Mouse (Mus musculus) layer of hippocampus, adult 8-10 months (tissue): ENCODE results near the gene Ppp3ca. TPM values are rescaled to one million over a fixed set of nuclear protein-coding genes. Genes with fewer than 3 reads are reported as not detected.

ENCODE experiments used
- DNase-seq, 2 experiments: peaks; one replicate each; pipeline ENCODE4 v3.0.0; 2022; ENCODE audit warnings: low spot score in 2 of 2
- total RNA-seq, 4 experiments: library from RNA; stranded (reverse); gene quantifications; 2 replicates each; pipeline ENCODE4 v1.2.4; 2022

Ppp3ca gene
- total RNA-seq, 4 experiments from 2014 or later: 1,034 to 1,177 (median 1,140) TPM

DNA sequence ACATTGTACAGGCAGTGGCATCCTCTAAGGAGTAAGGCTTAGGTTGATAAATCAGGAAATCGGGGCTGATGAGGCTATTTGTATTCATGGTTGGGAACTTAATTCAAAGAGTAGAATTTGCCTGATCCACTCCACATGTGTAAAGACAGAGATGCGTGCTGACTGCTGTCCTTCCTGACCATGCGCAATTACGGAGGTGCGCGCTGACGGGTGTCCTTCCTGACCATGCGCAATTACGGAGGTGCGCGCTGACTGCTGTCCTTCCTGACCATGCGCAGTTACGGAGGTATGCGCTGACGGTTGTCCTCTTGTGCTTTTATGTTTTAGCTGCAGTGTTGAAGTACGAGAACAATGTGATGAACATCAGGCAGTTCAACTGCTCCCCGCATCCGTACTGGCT is 232.9 kb downstream of the Ppp3ca start:
- no peak for DNase-seq

DNA sequence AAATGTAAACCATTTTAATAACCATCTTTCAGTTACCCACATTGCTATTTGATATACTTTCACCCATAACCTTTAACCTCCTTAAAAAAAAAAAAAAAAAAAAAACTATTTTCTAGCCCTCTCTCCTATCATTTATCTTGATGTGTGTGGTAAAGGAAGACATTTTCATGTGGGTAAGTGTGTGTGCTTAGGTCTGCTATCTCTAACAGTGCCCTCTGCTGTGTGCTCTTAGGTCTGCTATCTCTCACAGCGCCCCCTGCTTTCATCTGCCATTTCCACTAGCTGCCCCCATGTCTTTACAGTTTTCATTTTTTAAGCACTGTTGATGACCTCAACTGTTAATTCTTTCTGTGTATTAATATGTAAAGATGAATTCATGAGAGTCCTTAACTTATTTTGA is 235.7 kb downstream of the Ppp3ca start:
- DNase-seq: no peak

DNA sequence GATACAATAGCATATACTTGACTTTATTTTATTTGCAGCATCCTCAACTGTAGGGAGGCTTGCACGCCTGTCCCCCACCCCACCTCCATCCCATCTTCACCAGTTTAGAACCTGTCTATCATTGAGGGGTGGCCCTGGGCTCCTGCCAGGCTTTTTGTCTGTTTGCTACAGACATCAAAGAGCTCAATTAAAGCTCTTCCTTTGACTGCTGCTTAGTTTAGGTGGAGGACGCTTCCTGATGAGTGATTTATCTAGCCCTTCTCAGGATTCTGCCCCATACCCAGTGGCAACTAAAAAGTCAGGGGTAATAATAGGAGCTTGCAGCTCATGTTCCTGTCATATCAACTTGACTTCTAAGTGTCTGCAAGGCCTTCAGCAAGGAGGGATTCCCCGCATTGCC is 239.6 kb downstream of the Ppp3ca start:
- no peak for DNase-seq

DNA sequence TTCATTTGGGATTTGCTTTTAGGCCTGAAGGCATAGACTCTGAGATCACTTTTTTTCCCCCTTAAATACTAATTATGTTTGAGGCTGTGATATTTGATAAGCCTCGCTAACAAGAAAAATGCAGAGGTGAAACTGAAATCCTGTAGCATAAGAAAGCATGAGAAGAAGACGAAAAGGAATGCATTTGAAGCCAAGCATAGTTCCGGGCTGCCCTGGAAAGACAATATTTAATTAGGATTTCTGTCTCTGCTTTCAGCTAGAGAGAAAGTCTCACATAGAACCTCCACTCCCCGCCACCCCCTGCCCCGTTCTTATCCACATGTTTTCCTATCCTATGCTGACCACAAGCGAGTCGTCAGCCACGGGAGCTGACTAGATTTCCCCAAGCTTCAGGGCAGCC is 241.4 kb downstream of the Ppp3ca start:
- no peak for DNase-seq

DNA sequence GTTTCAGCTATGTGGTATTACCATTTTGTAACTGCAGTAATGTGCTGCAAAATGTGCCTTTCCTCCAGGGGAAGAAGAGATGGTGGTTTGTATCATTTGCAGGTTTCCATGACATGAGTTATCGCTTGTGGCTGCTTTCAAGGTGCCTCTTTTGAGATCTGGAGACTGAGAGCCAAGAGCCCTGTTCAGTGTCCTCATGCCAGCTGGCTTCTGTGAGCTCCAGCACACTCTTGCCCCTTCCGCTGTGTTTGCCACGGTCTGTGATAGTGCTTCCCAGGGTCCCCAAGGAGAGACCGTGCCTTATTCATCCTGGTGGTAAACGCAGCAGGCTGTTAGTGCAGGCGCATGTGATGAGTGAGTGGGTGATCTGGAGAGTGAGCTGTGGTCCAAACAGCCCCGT is 247.2 kb downstream of the Ppp3ca start:
- DNase-seq: no peak

DNA sequence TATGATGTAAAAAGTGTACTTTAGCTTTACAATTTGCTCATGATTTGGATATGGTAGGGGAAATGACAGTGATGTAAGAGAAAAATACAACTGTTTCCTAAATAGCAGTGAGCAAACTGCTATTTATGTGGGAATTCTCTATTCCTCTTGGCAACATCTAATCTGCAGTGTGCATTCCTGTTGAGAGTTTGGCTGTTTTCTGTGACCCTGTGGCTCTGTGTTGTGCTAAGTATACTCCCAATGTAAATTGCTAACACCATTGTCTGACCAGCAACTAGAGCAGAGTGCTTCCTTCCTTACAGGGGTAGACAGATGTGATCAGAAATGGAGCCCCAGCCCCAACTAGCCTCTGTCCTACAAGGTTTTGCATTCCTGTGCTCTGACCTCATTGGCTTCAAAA is 263.1 kb downstream of the Ppp3ca start:
- no peak for DNase-seq

DNA sequence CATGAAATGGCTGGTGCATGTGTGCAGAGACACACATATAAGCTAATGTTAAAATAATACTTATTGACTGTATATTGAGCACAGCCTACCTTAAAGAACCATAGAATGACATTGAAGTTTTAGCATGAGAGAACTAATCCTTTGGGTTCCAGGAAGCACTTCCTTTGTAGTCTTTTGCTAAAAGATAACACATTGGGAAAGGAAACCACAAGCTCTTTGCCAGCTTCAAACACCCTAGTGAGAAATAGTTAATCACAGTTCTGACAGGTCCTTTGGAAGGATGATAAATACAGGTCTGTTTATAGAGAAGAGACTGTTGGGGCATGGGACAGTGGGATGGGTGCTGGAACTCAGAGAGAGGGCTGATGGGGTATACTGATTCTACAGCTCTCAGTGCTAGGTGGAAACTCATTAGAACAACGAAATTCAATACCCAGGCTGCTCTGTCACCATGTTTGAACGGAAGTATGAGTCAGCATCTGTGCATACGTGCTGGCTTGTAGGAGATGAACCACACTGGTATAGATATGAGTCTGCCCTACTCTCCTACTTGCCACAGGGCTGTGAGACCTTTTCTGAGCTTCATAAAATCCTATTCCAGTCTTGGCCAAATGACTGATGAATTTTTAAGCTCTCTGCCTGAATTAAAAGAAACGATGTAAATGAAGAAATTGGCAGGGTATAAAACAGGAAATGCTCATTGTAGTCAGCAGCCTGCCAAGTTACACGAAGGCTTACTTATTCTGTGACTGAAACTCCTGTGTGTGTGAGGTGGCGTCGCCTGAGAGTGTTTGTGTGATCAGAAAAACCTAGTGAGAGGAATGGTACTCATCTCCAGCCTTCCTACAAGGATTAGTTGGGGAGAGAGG is 271.0 kb downstream of the Ppp3ca start:
- no peak for DNase-seq

DNA sequence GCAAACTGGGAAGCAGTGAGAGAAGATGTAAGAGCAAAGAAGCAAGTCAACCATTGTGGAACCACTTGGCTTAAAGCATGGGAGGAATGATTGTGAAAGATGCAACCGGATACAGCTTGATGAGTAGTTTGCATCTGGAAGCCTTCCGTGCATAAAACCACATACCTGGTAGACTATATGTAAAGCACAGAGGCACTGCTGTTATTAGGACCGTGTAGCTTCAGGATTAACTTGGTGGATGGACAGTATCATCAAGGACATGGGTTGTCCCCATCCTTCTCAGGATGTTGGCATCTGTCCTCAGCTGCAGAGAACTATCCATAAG is 271.6 kb downstream of the Ppp3ca start:
- DNase-seq: no peak

DNA sequence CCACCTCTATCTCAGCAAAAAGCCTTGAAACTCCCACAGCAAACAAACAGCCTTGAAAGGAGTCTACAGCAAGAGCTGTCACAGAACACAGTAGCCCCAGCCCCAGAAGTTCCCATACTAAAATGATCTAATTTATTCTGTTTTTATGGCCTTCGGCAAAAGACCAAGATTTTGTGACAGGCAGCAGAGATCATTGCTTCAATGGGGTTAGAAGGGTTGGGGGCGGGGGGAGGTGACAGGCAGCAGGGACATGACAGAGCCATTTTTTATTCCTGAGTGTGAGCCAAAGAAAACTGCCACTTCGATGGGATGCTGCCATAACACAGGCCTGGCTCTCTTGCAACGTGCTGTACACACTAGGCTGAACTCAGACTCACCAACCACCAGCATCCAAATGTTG is 275.6 kb downstream of the Ppp3ca start:
- DNase-seq: no peak

DNA sequence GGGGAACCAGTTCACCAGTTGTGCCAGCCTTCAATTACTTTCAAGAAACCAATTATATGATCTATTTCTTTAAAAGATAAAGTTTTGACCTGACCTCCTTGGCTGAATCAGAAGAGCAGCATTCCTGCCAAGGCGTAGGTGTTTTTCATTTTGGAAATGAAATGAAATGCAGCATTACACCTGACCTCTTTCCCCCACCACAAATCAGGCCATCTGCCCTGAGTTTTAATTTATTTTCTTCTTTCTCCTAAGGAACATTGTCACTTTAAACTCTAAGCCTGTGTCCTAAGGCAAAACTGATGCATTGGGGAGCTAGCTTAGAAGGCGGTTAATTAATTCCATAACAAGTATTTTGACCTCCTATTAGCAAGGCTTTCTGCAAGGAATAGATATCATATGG is 276.7 kb downstream of the Ppp3ca start:
- DNase-seq: no peak

DNA sequence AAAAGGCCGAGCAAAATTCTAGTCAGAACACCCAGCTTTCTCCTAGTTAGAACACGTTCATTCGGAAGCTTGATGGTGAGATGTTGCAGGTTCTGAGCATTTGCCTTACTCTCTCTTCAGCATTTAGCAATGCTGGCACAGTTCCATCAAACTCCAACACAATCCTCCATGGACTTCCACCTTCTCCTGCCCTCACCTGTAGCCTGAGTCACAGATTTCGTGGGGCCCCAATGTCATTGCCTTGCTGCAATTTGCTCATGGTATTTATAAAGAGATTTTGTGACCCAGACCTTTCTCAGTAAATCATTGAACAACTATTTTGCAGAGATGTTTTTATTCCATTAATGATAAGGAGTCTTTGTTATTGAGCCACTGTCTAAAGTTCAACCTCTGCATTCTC is 278.2 kb downstream of the Ppp3ca start:
- DNase-seq: no peak

DNA sequence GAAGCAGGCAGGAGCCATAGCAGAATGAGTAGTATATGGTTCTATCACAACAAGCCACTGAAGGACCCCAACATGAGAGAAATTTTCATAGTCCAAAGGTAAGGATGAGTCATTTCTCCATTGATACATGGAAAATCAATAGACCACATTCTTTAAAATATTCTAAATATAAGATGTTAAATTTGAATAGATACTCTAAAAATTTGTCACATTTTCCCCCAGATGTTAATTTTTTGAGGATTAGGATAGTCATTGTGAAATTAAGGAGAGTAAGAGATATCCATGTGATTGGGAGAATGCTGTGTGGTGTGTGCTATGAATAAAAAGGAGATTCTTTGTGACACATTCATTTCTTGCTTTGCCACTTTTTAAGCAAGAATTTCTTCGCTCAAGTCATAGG is 281.9 kb downstream of the Ppp3ca start:
- no peak for DNase-seq

DNA sequence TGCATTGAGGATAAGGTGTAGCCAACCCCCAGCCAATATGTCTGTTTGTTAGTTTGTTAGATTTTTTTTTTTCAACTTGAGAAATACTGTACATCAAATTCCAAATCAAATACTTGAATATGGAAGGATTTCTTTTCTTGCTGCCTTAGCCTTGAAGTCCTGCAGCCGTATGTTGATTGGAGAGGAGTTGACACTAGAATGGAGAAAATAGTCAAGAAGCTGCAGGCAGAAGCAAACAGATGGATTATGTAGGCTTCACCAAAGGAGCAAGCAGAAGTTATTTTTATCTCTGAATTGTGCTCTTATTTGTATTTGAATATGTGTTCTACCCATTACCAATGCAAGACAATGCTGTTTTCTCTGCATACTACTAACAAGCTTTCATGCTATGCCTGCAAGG is 282.9 kb downstream of the Ppp3ca start:
- no peak for DNase-seq

DNA sequence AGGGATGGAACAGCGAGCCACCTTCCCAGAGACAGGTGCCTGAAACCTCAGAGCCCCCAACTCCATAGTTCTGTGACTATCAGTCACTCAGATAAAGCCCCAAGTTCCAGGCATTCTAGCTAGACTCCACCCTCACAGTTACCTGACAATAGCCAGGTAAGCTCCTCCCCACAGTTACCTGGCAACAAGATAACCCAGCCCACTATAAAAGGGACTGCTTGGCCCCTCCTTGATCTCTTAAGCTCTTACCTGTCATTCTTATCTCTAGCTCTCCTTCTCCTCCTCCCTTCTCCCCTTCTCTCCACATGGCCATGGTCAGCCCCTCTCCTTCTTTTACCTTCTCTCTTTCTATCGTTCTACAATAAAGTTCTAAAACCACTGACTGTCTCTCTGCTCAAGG is 285.1 kb downstream of the Ppp3ca start:
- no peak for DNase-seq

DNA sequence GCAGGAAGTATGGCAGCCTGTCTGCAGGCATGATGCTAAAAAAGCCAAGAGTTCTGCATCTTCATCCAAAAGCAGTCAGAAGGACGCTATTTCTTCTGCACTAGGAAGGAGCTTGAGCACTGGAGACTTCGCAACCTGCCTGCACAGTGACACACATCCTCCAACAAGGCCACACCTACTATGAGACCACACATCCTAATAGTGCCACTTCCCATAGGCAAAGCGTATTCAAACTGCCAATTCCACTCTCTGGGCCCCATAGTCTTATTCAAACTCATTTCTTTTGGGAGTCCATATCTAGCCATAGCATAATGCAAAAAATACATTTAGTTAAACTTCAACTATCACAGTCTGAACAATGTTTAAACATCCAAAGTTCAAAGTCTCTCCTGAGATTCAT is 290.4 kb downstream of the Ppp3ca start:
- no peak for DNase-seq

DNA sequence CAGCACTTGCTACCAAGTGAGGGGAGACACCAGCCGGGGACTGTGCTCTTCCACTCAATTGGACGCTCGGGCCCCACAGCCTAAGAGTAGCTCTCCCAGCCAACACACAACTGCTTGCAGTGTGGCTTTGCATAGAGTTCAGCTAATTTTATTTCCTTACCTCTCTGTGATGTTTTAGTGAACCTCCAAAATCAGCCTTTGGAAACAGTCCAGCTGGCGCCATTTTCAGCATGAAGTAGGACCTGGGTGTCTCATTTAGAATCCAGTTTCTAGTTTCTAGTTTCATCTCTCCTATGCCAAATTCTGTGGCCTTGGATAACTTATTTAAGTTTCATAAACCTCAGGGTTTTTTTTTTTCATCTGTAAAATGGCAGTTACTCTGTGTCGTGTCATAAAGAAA is 296.9 kb downstream of the Ppp3ca start:
- DNase-seq: no peak

DNA sequence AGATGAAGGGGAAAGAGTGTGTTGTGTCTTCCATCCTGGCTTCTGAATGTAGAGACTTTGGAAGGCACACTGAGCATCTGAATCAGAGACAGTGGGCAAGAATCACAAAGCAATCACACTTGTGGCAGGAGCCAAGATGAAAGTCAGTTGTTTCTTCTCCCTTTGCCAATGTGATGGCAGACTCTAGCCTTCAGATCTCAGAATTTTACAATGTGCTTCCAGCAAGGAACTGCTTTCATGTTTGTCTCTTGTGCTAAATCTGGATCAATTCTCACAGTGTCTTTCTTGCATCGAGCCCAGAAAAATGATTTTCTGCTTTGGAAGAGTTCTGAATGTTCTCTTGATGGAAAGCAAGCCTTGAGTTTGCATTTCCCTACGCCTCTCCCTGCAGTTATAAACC is 297.6 kb downstream of the Ppp3ca start:
- no peak for DNase-seq

DNA sequence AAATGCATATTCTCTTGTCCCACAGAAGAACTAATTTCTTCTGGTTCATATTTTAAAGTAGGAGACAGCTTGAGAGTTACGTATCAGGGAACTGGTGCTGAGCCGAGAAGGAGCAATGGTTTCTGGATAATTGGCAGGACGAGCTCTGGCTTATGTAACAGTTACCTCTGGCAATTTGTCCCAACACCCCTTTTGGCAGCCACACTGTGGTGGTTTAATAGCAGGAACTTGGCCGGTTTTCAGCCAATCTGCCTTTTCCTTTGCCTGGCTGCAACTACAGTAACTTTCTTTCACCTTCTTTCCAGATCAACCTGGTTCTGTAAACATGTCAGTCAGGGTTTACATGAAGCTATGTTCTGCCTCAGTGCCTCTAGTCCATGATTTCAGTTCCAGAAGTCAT is 299.9 kb downstream of the Ppp3ca start:
- peak; percentile 50 to 72 for DNase-seq

DNA sequence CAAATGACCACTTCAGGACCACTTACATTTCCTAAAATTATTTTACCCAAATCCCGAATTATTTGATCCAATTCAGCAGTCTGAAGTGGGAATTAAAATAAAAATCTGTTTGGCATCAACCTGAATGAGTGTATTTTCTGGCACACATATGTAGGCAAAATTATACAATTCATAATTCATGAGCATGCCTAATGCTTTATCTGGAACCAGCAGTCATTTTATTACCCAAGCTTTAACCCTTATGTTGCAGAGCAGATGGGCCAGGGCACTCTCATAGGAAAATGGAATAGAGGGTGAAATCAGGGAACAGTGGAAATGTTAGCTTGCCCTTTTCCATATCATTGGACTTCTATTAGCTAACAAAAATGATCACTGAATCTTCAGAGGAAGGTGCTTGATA is 307.9 kb downstream of the Ppp3ca start:
- DNase-seq: no peak

DNA sequence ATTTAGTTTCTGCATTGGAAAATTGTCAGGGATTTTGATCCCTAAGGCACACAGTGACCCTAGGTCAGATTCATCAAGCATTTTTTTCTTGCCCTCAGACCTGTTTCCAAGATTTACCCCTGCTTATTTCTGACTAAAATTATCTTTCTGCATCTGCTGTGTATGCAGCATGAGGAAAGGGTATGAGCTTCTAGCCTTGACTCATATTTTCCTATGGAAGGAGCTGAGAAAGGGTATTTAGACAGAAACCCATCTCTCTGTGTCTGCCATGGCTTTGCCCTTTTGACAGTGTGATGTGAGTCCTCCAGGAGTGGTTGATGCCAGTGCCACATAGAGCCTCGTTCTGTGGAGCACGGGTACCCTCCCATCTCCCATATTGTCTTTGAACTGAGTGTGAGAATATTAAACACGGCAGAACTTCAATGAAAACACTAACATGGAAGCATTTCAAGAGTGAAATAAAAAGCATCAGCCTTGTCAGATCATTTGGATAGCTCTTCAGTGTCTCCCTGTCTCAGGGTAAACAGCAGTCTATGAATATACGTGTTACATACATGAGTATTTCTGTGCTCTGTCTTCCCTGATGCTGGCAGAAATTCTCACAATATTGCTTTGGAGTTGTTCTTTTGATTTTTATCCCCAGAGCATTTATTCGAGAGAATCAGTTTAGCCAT is 311.1 kb downstream of the Ppp3ca start:
- no peak for DNase-seq

DNA sequence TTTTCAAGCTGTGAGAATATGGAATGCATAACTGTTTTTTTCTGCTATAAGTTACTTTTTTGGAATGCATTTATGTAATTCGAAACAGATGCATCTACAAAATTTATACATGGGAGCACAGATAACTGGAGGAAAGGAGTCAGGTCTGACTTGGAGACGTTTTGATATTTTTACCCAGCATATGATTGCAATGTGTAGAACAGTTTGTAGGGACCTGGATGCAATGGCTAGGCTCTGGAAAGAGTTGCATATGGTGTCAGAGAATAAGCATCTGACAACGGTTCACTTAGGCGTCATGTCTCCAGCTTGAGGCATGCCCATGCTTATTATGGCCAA is 311.6 kb downstream of the Ppp3ca start:
- no peak for DNase-seq

DNA sequence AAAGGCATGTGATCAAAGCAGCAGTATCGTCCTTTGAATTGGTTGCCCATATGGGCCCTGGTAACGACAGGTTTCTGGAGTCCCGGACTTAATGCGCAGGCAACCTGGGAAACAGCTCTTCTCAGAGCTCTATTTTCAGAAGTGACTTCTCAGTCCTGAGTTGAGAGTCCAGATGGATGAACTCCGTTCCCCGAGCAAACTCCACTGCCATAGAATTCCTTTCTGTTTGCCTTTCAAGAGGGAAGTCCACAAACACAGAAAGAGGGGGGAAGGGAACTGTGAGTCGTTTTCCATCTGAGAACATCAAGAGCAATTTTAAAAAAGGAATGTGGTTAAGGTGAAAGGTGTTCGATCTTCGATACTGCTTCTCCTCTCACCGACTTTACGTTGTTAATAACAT is 312.1 kb downstream of the Ppp3ca start:
- DNase-seq: no peak

DNA sequence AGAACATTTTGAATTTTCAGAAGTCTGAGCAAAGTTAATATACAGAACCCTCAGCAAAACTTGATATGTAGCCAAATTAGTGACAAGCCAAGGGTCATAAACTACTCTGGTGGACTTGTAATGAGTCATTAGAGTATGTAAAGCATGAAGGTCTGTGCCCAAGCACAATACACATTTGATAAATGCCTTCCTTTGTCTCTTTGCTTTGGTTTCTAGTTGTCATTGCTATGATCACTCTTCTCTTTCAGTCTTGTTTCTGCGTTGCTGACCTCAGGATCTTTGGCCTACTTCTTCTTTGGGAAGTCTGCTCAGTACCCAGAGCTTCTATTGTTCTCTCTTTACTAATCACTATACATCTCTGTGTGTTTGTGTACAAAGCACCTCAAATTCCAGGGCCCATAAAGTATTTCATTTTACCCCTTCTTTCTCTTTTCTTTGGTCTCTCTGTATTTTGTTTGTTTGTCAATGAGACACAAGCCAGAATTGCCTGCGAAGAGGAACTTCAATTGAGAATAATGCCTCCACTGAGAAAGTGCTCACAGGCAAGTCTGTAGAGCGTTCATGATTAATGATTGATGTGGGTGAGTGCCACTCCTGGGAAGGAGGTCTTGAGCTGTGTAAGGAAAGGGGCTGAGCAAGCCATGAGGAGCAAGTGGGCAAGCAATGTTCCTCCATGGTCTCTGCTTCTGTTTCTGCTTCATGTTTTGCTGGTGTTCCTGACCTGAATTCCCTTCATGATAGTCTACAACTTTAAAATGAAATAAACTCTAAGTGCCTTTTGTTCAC is 316.4 kb downstream of the Ppp3ca start:
- DNase-seq: no peak
